Mouse (Mus musculus) small intestine, adult 2 months (tissue): ENCODE measurements around the gene Mapk8ip1. TPM values are rescaled to one million over a fixed set of nuclear protein-coding genes. Genes with fewer than 3 reads are reported as not detected.
"Not testable (repeated sequence)": the region's sequence is repeated elsewhere in the genome, so short reads cannot be mapped to it uniquely, and the experiment has no call there.

Source experiments
- H3K27ac ChIP-seq: fragments of 200-500 bp; 2 replicates; pipeline ENCODE4 v1.5.1; 2012; ENCODE audit warnings: low read depth, low read length, control low read depth, inconsistent platforms; ENCODE audit not compliant: insufficient read depth
- H3K27me3 ChIP-seq: fragments of 200-500 bp; 2 replicates; pipeline ENCODE4 v1.6.1; 2012; ENCODE audit warnings: mild to moderate bottlenecking, moderate library complexity, low read length, inconsistent platforms; ENCODE audit not compliant: control insufficient read depth, insufficient read depth
- H3K36me3 ChIP-seq: fragments of 200-500 bp; 2 replicates; pipeline ENCODE4 v1.6.1; 2012; ENCODE audit warnings: mild to moderate bottlenecking, low read length, control low read depth, inconsistent platforms; ENCODE audit not compliant: control insufficient read depth, insufficient read depth
- H3K4me1 ChIP-seq: fragments of 200-500 bp; 2 replicates; pipeline ENCODE4 v1.6.1; 2012; ENCODE audit warnings: low read length, inconsistent platforms, mixed read lengths; ENCODE audit not compliant: control insufficient read depth, insufficient read depth, insufficient read length
- H3K4me3 ChIP-seq: fragments of 200-500 bp; 2 replicates; pipeline ENCODE4 v1.5.1; 2012; ENCODE audit warnings: low read depth, mild to moderate bottlenecking, control low read depth, inconsistent platforms, low read length, moderate library complexity
- CTCF ChIP-seq: fragments of 200-500 bp; IDR thresholded peaks from 2 replicates; pipeline ENCODE4 v1.5.1; 2012; ENCODE audit warnings: low read depth, mild to moderate bottlenecking, control low read depth, inconsistent platforms, low read length, moderate library complexity, mixed read lengths; ENCODE audit not compliant: insufficient replicate concordance, insufficient read length; ENCODE audit errors: extremely low read depth
- POLR2A ChIP-seq: fragments of 200-500 bp; IDR thresholded peaks from 2 replicates; pipeline ENCODE4 v1.6.1; 2012; ENCODE audit warnings: low read depth, mild to moderate bottlenecking, control low read depth, inconsistent platforms, low read length, moderate library complexity
- WGBS: fragments of 180-500 bp; shearing (Covaris S2); methylation state at CpG from one replicate; pipeline ENCODE4 v1.1.7; 2018; 5-methylcytosine and 5-hydroxymethylcytosine counted together
- polyA plus RNA-seq: library from polyadenylated mRNA; depleted of rRNA; stranded (reverse); fragments of >200 nt; gene quantifications from 2 replicates; pipeline ENCODE4 v1.2.3, GENCODE M21; 2012

Gene Mapk8ip1
- polyA plus RNA-seq, 1 experiment: 4.7 TPM

DNA sequence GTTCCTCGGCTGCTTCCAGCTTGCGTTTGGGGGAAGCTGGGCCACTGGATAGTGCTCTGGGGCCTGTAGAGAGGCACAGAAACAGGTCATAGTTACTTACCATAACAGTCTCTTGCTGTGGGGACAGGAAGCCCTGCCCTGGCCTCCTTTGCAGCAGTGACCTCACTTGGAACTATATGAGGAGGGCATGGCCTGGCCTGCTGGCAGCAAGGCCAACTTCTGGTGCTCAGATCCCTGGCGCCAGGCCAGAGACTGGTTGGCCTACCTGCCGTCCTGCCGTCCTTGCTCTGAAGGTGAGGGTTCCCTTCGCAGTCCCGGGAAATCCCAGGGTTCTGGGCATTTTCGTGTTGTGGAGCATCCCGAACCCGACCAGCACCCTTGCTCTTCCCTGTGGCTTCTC is 10.6 kb upstream of the Mapk8ip1 start:
- Histone ChIP-seq H3K27ac (no peak overlapping the region), H3K4me3 (no peak overlapping the region), H3K4me1 (no peaks in the 10 kb centered on the region; the same call in 1 of the 2 replicates), H3K36me3 (peaks cover 69% of the 10 kb centered on the region), H3K27me3 (no peaks in the 10 kb centered on the region)
- WGBS: 86% methylated on average over 10 of the region's 10 CpGs
- TF ChIP-seq POLR2A: no peak
- no peak for TF ChIP-seq CTCF

DNA sequence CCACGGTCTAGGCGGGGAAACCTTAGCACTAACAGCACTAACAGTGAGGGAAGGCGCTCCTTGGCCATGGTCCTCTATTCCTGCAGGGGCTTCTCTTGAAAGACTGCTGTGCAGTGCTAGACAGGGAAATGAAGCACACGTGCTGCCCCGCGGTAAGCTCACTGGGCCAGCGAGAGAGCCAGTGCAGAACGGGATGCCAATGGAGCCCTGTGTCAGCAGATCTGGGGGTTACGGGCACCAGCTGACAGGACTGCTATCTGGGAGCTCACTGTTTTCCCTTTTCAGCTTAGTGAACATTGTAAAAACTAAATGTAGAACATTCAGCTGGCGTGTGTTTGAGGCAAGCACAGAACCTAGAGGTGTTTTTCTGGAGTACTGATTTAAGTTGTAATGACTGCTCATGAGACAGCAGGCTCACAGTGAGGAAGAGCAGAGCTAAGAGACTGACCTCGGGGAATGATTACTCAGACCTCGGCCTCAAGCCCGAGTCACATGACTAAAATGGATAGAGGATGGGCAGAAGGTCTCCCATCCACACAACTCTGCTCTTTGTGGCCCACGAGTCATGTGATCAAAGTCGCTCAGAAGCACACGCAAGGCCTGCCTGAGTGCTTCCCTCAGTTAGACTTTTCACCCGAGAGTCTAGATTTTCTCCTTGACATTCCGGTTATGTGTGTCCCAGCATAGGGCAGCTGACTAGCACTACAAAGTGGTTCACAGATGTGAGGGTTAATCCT is 7.4 kb upstream of the Mapk8ip1 start:
- Histone ChIP-seq H3K4me3 (no peak overlapping the region), H3K27ac (no peak overlapping the region), H3K27me3 (no peaks in the 10 kb centered on the region), H3K36me3 (peaks cover 53% of the 10 kb centered on the region), H3K4me1 (no peaks in the 10 kb centered on the region; the same call in 1 of the 2 replicates)
- TF ChIP-seq CTCF (no peak), POLR2A (no peak)
- 90% methylated on average over 18 of the region's 18 CpGs for WGBS

DNA sequence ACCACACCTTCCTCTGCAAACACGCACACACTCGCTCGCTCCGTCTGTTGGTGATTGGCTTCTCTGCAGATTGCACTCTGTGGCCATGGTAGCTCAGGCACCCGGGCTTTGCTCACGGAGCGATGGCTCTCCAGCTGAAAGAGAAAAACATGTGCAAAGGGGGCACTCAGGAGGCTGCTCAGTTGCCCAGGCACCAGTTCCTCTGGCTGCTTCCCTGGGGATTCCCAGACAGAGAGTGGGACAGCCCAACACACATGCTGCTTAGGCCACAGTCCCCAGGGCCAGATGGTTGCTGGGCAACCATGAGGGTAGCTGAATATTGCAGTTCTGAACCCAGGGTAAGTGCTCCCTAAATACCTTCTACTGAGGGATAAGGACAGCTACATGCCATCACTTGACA is 4.6 kb upstream of the Mapk8ip1 start:
- 91% methylated on average over 7 of the region's 7 CpGs for WGBS
- H3K4me3 ChIP-seq: no peak overlapping the region
- TF ChIP-seq CTCF (no peak), POLR2A (no peak)

DNA sequence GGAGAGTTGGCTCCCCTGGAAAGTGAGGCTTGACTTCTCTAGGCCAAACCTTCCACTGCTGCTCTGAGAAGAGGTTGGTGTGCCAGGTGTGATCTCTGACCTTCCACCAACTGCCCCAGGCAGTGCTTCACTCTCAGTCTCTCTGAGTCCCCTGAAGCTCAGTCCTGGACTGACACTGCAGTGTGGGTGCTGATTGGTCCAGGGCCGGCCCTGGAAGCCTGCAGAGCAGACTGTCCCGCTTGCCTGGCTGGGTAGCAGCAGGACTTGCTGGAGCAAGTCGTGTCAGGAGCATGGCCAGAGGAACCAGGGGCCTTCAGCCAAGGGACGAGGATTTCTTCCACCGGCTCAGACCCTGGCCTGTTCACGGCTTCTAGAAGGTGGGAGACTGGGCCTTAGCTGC is 3.7 kb upstream of the Mapk8ip1 start:
- Histone ChIP-seq H3K27ac (no peak overlapping the region), H3K4me3 (no peak overlapping the region), H3K27me3 (peaks cover 10% of the 10 kb centered on the region), H3K4me1 (peaks cover 6% of the 10 kb centered on the region; the same call in 1 of the 2 replicates), H3K36me3 (peaks cover 20% of the 10 kb centered on the region)
- 88% methylated on average over 6 of the region's 6 CpGs for WGBS
- no peak for TF ChIP-seq CTCF
- no peak for TF ChIP-seq POLR2A

More for the DNA sequence above, 4.6 kb upstream of the Mapk8ip1 start:
- Histone ChIP-seq H3K27me3 (peaks cover 7% of the 10 kb centered on the region), H3K4me1 (peaks cover 5% of the 10 kb centered on the region; the same call in 1 of the 2 replicates), H3K27ac (no peak overlapping the region), H3K36me3 (peaks cover 27% of the 10 kb centered on the region)

DNA sequence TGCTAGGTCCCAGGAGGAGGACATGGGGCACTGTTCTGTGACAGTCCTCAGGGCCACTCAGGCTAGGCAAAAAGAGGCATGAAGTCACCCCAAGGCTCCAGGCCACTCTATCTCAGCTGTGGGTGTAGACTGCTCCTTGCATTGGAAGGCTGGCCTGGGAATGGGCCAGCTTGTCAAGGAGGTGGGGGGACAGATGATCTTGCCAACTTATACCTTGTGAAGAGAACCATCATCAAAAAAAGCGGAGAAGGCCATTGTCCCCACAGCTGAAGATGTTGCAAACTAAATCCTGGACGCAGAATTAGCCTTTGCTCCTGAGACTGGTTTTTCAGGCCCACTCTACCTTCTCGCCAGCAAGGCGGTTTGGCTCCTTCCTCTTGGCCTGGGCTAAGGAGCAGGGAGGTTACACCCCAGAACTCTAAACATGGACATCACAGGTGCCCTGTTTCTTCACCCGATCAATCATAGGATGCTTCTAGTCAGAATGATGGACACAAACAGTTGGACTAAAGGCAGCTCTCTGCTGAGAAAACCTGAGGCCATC is 2.8 kb upstream of the Mapk8ip1 start:
- Histone ChIP-seq H3K27me3 (peaks cover 10% of the 10 kb centered on the region), H3K27ac (no peak overlapping the region), H3K36me3 (peaks cover 12% of the 10 kb centered on the region), H3K4me3 (no peak overlapping the region), H3K4me1 (peaks cover 6% of the 10 kb centered on the region; the same call in 1 of the 2 replicates)
- no peak for TF ChIP-seq POLR2A
- no peak for TF ChIP-seq CTCF
- 93% methylated on average over 5 of the region's 5 CpGs for WGBS

DNA sequence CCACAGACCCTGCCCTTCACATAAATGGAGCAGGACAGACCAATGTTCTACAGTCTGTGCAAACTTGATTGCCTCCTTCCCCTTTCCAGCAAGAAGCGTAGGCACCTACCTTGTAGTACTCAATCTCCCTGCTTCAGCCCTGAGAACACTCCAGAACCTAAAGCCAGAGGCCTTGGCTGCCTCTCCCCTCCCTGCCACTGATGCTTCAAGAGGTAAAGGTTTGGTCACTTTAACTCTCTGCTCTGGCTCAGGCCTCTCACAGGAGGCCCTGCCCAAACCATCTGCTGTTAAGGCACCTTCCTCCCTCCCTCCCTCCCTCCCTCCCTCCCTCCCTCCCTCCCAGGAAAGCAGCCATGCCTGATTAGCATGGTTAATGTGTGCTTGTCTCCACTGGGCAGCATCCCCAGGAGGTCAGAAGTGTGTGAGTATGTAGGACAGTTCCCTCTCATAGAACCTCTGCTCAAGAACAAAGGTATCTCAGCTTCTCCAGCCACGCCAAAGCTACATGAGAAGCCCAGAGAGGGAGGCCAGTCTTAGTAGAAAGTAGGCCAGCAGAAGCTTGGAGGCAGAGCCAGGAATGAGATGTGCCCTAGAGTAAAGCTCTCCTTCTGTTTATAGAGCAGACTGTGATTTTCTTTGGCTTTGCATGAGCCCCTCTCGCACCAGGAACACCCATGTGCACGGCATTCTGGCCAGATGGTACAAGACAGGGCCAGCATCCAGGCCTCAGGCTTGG is 1.7 kb upstream of the Mapk8ip1 start:
- peaks cover 6% of the 10 kb centered on the region; the same call in 1 of the 2 replicates for H3K4me1 ChIP-seq
- peaks cover 5% of the 10 kb centered on the region for H3K36me3 ChIP-seq
- H3K27me3 ChIP-seq: peaks cover 10% of the 10 kb centered on the region
- H3K27ac ChIP-seq: no peak overlapping the region
- WGBS: 81% methylated on average over 4 of the region's 4 CpGs
- no peak overlapping the region for H3K4me3 ChIP-seq
- TF ChIP-seq CTCF (no peak), POLR2A (no peak)

DNA sequence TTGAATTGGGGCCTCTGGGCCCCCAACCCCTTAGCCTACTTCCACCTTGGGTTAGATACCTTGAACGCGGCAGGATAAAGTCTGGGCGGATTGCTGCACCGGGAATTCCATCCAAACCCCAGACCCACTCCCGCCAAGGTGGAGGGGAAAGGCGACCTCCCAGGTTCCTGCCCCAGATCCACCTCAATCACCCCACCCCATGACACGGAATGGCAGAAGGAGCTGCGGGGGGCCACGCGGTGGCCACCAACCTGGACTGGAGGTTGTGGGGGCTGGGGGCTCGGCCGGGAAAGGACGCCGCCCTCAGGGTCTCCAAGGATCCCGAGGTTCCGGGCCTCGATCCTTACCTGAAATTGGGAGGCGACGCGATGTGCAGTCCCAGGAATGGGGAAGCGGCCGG is 381 bp downstream of the Mapk8ip1 start:
- peaks cover 10% of the 10 kb centered on the region for H3K27me3 ChIP-seq
- H3K27ac ChIP-seq: no peak overlapping the region
- H3K36me3 ChIP-seq: peaks cover 3% of the 10 kb centered on the region
- H3K4me3 ChIP-seq: peak overlapping the region; percentile 54
- 10% methylated on average over 22 of the region's 22 CpGs for WGBS
- TF ChIP-seq CTCF (no peak), POLR2A (no peak)
- peaks cover 6% of the 10 kb centered on the region; the same call in 1 of the 2 replicates for H3K4me1 ChIP-seq

DNA sequence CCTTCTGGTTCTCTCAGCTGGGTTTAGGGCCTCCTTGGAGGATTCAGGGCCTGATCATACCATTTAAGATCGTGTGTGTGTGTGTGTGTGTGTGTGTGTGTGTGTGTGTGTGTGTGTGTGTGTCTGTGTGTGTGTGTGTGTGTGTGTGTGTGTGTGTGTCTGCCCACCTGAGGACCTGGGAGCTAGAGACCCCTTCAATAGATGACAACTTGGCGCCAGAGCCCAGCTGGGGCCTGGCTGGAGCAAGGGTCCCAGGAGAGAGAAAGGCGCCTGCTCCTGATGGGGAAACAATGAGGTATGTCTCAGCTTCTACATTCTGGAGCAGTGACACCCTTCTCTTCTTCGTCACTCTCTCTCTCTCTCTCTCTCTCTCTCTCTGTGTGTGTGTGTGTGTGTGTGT is 1.2 kb downstream of the Mapk8ip1 start:
- H3K27ac ChIP-seq, H3K4me1 ChIP-seq, H3K4me3 ChIP-seq, H3K36me3 ChIP-seq, H3K27me3 ChIP-seq: not testable (repeated sequence)
- WGBS: 73% methylated on average over 4 of the region's 4 CpGs
